Mouse (Mus musculus) ES-E14 (cell line): ENCODE measurements at regions not wholly inside any gene's neighbourhood (a gene's known extent, or its start where the extent isn't known, plus 50 kb on each side); places are given as distances from the start of the nearest gene placed in this dataset.

ENCODE experiments used
- HCFC1 ChIP-seq: IDR thresholded peaks from 2 replicates; pipeline ENCODE4 v1.6.1; 2012; ENCODE audit warnings: low read length, inconsistent platforms, borderline replicate concordance; ENCODE audit not compliant: insufficient read depth
- MAFK ChIP-seq: IDR thresholded peaks from 2 replicates; pipeline ENCODE4 v1.6.1; 2014; ENCODE audit warnings: mild to moderate bottlenecking, low read depth, low read length, inconsistent platforms; ENCODE audit not compliant: insufficient read depth
- ZNF384 ChIP-seq: IDR thresholded peaks from 2 replicates; pipeline ENCODE4 v1.6.1; 2012; ENCODE audit warnings: low read depth, low read length, inconsistent platforms

DNA sequence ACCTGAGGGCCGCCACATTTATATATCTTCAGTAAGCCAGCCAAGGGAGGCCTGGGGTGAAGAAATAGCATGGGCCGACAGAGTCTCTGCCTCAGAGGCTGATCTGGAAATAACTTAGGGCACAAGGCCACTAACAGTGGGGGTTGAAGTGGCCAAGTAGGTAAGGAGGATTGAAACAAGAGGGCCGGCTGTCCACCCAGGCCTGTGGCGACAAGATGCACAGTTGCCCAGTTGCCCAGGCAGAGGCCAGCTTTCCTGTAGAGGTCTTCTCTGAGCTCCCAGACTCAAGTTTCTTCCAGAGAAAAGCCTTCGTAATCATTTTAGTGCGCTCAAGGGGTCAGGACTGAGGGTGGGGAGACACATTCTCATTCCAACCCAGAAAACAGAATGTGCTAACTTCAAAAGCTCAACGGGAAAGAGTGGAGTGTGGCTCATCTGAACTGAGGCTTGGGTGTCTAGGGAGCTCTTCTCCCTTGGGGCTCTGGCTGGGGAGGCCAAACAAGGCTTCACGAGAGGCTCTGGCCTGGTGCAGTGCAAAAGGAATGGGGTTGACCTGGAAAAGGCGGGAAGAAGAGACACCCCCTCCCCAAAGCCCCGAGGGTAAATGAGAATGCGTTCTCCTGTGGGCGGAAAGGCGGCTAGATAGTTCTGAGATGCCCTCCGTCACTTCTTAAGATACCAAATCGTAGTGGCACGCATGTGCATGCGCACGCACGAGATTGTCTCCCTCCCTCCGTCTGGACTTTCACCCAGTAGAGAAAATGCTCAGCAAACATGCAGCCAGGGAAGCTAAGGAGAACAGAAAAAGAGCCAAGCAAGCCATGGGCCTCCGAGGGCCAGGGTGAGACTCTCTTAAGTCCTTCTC is 112.7 kb upstream of the Lemd2 start:
- TF ChIP-seq ZNF384 (no peak), HCFC1 (no peak), MAFK (no peak)
